Mouse (Mus musculus) layer of hippocampus, adult 8-10 months (tissue): ENCODE data around the gene Stox2. TPM values are rescaled to one million over a fixed set of nuclear protein-coding genes. Genes with fewer than 3 reads are reported as not detected.
"Not testable (repeated sequence)": the region's sequence is repeated elsewhere in the genome, so short reads cannot be mapped to it uniquely, and the experiment has no call there.

Experiments
- DNase-seq, 2 experiments: peaks; one replicate each; pipeline ENCODE4 v3.0.0; 2022; ENCODE audit warnings: low spot score in 2 of 2
- total RNA-seq, 4 experiments: library from RNA; stranded (reverse); gene quantifications; 2 replicates each; pipeline ENCODE4 v1.2.4; 2022

Gene Stox2
- 10 to 100 TPM; 77.1 to 93.8 (median 83.6) TPM for total RNA-seq

GRCm38 (mm10) chr8:47446312-47447046, at the start of gene Stox2:
Stox2 (minus strand) TSS chr8:47446362.
- DNase-seq, result no peak

DNA sequence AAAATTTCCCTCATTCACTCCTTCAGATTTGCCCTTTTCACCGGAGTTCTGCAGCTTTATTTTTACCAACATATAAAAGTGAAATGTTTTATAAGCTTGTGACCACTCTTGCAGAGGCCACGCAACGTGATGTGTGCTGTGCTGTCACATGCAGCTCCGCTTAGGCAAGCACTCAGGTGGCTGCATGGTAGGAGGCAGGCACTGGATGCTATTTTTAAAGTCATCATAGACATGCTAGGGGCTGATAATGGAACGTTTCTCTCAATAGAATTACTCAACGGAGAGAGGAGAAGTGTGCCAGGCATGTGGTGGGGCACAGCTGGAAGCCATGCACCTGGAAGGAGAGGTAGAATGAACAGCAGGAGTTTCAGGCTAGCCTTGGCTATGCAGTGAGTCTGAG, 49.3 kb upstream of the Stox2 start:
- DNase-seq, result no peak

DNA sequence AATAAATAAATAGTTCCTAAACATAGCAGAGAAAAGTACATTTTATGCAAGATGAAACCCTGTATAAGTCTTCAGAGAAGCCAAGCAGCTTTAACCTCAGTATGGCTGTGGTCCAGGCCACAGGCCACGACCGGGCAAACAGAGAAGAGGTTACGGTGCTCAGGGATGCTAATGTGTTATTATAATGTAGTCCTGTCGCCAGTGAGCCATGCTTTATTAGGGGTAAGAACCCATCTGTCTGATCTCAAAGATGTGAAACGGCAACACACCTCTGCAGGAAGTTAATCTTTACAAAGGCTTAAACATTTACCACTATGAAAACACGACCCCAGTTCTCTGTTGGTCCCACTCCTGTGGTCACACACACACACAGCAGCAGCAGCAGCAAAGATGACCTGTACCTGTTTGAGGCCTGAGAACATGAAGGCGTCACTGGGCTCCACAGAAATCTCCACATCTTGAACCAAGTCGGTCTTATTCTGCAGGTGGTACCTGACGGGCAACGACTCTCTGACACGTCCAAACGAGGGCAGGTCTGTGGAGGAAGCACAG, 48.5 kb upstream of the Stox2 start:
- no peak for DNase-seq

DNA sequence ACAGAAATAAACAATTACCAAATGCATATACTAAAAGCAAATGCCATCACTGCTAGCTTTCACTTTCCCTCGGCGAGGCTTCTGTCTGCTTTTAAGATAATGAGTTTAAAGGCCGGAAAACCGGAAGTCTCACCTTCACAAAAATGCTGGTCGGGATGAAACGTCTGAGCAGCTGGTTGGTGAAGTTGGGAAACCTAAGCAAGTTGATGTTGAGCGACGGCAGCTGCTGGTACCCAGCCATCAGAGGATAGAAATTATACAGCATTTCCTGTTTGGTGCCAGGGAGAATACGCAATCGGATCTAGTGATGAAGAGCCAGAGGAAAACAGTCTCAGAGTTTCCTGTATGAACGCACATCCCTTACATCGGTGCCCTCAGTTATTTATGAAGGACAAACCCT, 46.9 kb upstream of the Stox2 start:
- DNase-seq, result no peak

DNA sequence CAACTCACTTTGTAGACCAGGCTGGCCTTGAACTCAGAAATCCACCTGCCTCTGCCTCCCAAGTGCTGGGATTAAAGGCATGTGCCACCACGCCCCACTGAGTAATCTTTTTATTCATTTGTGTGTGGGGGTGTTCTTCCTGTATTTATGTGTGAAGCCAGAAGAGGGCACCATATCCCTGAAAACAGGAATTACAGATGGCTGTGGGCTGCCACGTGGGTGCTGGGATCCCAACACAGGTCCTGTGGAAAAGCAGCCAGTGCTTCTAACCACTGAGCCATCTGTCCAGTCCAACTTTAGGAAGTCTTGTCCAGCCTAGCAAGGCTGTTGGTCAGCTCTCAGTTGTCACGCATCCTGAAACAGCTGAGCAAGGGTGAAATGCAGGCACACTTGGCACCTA, 41.1 kb upstream of the Stox2 start:
- DNase-seq, result no peak

GRCm38 (mm10) chr8:47482354-47483071, 36.4 kb upstream of the Stox2 start:
- DNase-seq, result no peak

DNA sequence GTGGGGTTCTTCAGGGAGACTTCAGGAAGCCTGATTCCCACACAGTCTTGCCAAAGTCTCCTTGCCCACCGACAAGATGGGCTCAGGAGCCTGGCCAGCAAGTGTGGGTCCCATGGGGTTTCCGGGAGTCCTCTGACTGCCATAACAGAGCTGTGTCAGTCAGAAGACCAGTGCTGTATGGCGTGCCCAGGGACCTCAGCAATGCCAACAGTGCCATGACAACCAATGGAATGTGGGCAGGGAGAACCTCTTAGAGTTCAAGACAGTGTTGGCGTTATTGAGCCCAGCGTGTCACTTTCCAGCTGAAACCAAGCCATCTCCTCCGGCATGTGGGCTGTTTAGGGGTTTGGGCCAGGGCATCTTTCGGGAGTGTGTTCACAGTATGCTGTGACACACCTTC, 33.9 kb upstream of the Stox2 start:
- DNase-seq, result no peak

- peak; percentile 52 to 59 for DNase-seq
These were observed 15.5 kb upstream of the Stox2 start for GRCm38 (mm10) chr8:47461650-47462049.

GRCm38 (mm10) chr8:47459216-47459749, 13.1 kb upstream of the Stox2 start:
- no peak for DNase-seq

GRCm38 (mm10) chr8:47458591-47458990, 12.4 kb upstream of the Stox2 start:
- DNase-seq, result no peak

DNA sequence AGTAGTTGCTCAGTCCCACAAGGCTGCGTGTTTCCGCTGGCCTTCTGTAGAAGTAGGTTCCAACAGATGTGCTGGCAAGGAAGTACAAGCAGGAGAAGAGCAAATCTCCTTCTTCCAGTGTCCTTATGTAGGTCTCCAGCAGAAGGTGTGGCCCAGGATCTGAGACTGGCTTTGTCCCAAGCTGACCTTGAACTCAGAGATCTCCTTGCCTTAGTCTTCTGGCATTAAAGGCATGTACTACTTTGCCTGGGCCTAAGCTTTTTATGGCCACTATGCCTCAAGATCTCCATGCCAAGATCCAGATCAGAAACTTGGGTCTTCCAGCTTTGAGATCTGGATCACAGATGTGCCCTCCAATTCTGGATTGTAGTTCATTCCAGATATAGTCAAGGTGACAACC, 3.0 kb upstream of the Stox2 start:
- DNase-seq, result not testable (repeated sequence)

DNA sequence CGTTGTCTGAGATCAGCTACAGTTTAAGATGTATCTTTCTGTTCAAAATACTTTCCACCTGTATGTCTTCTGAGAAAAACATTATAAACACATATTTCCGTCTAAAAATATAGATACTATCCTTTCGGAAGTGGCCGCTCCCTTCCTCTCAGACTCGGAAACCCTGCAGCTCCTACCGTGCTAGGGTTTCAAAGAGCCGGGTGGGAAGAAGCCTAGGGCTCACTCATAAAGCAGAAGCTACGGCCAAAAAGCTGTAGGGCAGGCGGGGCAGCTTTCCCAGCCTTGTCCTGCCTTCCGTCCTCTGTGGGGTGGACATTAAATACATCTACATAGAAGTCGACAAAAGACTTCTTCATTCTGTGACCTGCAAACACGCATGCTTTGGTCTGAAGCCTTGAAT, 6.9 kb downstream of the Stox2 start:
- no peak for DNase-seq

DNA sequence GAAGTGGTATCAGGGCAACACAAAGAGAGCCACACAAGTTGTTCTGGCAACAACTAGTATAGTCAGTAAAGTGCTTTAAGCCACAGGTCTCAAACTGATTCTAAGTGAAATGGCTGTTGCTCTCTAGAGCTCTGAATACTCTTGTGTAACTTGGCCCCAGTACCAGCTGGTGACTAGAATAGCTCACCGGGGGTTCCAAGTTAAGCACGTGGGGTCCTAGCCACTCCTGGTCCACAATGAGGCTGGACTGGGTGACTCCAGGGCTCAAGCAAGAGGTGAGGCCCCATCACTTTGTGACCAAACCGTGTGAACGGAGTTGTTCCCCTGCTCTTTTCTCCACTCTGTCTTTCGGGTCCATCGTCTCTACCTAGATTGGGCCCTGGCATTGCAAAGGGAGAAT, 8.2 kb downstream of the Stox2 start:
- no peak for DNase-seq

GRCm38 (mm10) chr8:47435861-47436260, 10.3 kb downstream of the Stox2 start:
- DNase-seq, result no peak

- no peak for DNase-seq
These were observed 10.8 kb downstream of the Stox2 start for GRCm38 (mm10) chr8:47435412-47435811.

DNA sequence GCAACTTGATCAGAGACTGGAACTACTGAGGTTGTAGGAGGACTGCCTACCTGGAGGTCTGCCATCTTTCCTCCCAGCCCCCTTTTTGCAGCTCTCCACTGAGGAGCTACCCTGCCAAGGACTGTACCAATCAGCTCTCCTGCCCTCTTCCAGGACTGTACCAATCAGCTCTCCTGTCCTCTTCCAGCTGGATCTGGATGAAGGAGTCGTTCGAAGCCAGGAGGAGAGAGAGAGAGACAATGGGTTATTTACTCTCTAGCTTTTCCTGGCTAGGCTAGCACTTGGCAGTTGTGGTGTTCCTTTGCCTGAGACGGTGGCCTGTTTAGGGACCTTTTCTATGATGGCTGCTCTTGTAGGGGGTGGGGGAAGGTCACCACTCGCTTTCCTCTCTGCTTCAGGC, 14.9 kb downstream of the Stox2 start:
- DNase-seq, result peak; percentile 44 to 69

- not testable (repeated sequence) for DNase-seq
These were observed 32.0 kb downstream of the Stox2 start for GRCm38 (mm10) chr8:47414258-47414525.

DNA sequence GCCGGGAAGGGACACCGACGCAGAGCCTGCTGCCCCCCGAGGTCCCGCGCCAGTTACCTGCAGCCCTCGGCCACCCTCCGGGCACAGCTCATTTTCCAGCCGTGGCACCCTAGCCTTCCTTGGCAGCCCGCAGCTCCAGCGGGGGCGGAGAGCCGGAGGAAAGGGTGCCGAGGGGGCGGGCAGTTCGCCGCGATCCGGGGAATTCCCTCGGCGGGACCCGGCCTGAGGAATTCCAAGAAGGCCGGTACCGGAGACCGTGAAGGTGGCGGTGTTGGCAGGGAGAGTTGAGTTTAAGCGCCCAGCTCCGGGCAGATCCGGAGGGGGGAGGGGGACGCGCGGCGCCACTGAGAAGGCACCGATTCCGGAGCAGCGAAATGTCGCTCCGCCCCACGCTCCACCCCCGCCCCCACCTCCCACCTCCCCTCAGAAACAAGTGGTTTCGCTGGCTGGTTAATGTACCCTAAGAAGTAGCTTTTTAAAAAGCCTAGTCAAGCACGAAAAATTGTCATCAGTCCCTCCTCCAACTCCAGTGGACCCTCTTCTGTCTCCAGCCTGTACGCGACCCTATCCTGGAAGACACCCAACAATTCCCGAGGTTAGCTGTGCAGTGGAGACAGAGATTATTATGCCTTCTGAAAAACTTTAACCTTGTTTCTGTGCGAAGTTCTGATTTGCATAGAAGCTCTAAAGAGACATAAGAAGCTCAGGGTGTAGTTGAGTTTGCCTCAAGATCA, 32.5 kb downstream of the Stox2 start:
- DNase-seq, result peak in 1 of 2 experiments; percentile 43

DNA sequence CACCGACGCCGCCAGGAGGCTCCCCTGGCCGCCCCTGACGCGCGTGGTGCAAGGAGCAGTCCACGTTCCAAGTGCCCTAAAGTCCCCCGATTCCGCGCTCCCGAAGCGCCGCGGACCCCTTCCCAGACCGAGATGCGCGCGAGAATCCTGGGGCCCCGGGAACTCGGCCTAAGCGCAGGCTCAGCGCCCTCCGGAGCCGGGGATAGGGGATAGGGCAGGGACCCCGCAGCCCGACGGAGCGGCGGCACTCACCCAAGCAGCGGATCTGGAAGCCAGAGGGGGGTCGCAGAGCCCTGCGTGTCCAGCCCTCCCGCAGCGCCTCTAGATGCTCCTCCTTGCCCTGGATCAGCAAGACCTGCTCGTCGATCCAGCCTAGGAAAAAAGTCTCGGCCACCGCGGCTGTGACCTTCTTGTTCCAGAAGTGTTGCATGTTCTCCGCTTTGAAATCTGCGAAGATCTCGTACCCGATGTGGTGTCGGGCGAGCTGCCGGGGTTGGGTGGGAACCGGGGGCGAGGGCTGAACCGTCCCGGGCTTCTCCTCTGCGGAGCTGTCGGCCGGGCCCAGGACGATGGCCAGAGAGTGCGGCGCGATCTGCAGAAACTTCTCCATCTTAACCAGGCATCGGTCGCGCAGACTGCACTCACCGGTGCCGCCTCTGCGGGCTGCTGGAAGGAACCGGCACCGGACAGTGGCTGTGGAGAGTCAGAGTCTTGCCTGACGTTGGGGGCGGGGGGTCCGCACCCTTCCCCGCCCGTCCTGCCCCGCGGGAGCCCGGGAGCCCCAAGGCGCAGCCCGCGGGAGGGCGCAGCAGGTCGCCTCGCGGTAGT, 33.3 kb downstream of the Stox2 start:
- DNase-seq, result no peak

- DNase-seq, result no peak
These were observed 34.0 kb downstream of the Stox2 start for GRCm38 (mm10) chr8:47411994-47412695.
